Mouse (Mus musculus) layer of hippocampus, adult 18-20 months (tissue): Measurements from ENCODE around the gene Ubxn7. TPM values are rescaled to one million over a fixed set of nuclear protein-coding genes. Genes with fewer than 3 reads are reported as not detected.
A peak's percentile ranks its signal among the peaks of the same experiment; 100 is the strongest.

Experiments
- DNase-seq, 2 experiments: peaks; one replicate each; pipeline ENCODE4 v3.0.0; 2022; ENCODE audit warnings: low spot score in 2 of 2
- total RNA-seq, 2 experiments: library from RNA; stranded (reverse); gene quantifications; 2 replicates each; pipeline ENCODE4 v1.2.3; 2021

Ubxn7 gene
- total RNA-seq, 2 experiments from 2014 or later, result 46.4 to 52.4 TPM

GRCm38 (mm10) chr16:32379575-32379974 is 47.5 kb downstream of the Ubxn7 start:
- no peak for DNase-seq

- DNase-seq, result no peak
Measured at GRCm38 (mm10) chr16:32382901-32383300, 50.8 kb downstream of the Ubxn7 start.

GRCm38 (mm10) chr16:32384885-32385284 is 52.8 kb downstream of the Ubxn7 start:
- no peak for DNase-seq

- no peak for DNase-seq
Measured at GRCm38 (mm10) chr16:32386826-32387225, 54.8 kb downstream of the Ubxn7 start.

GRCm38 (mm10) chr16:32389049-32389448 is 57.0 kb downstream of the Ubxn7 start:
- DNase-seq, result no peak

GRCm38 (mm10) chr16:32389841-32390240 is 57.8 kb downstream of the Ubxn7 start:
- DNase-seq, result no peak

- no peak for DNase-seq
Measured at GRCm38 (mm10) chr16:32390882-32391281, 58.8 kb downstream of the Ubxn7 start.

GRCm38 (mm10) chr16:32395679-32396540 is 63.9 kb downstream of the Ubxn7 start:
- no peak for DNase-seq

- DNase-seq, result no peak
Measured at GRCm38 (mm10) chr16:32396541-32396835, 64.4 kb downstream of the Ubxn7 start.

GRCm38 (mm10) chr16:32398206-32398605 is 66.1 kb downstream of the Ubxn7 start:
- DNase-seq, result no peak

GRCm38 (mm10) chr16:32400267-32400666 is 68.2 kb downstream of the Ubxn7 start, which contains the start of gene Tm4sf19:
Gene Tm4sf19 (plus strand): TSS chr16:32400506.
- no peak for DNase-seq

- no peak for DNase-seq
Measured at GRCm38 (mm10) chr16:32401335-32401965, 69.4 kb downstream of the Ubxn7 start.

GRCm38 (mm10) chr16:32402818-32403217 is 70.8 kb downstream of the Ubxn7 start:
- no peak for DNase-seq

- DNase-seq, result no peak
Measured at GRCm38 (mm10) chr16:32405716-32406115, 73.7 kb downstream of the Ubxn7 start.

GRCm38 (mm10) chr16:32406671-32407070 is 74.6 kb downstream of the Ubxn7 start:
- no peak for DNase-seq

- DNase-seq, result no peak
Measured at GRCm38 (mm10) chr16:32407730-32408129, 75.7 kb downstream of the Ubxn7 start.

GRCm38 (mm10) chr16:32417457-32417856 is 85.4 kb downstream of the Ubxn7 start:
- no peak for DNase-seq

- peak; percentile 85 to 94 for DNase-seq
Measured at GRCm38 (mm10) chr16:32419517-32420483, 87.7 kb downstream of the Ubxn7 start, which contains the start of gene Tctex1d2. Gene Tctex1d2 (plus strand): TSS chr16:32419702.

GRCm38 (mm10) chr16:32427506-32427905 is 95.4 kb downstream of the Ubxn7 start:
- DNase-seq, result no peak

GRCm38 (mm10) chr16:32430474-32431046 is 98.5 kb downstream of the Ubxn7 start, which contains the start of gene Pcyt1a:
Gene Pcyt1a (plus strand): TSS chr16:32430921.
- peak; percentile 85 to 91 for DNase-seq

- DNase-seq, result no peak
Measured at GRCm38 (mm10) chr16:32431047-32431591, 99.1 kb downstream of the Ubxn7 start.
